Mouse (Mus musculus) forebrain, embryonic 14.5 days (tissue): ENCODE data around the gene Gm9837. TPM values are rescaled to one million over a fixed set of nuclear protein-coding genes. Genes with fewer than 3 reads are reported as not detected.

Source experiments
- ATAC-seq: fragments of 200-750 bp; cut with Nextera tagmentation; 2 replicates; pipeline ENCODE4 v1.8.0; 2017; ENCODE audit warnings: mild to moderate bottlenecking, moderate library complexity
- DNase-seq: peaks from one replicate; pipeline ENCODE4 v3.0.0-alpha.2; 2015; ENCODE audit warnings: low spot score
- H3K27ac ChIP-seq: fragments of 300-500 bp; sonication (generic); 2 replicates; pipeline ENCODE4 v1.5.1; 2014; ENCODE audit warnings: low read depth, mild to moderate bottlenecking, control low read depth, low read length, moderate library complexity
- H3K27me3 ChIP-seq: fragments of 300-500 bp; sonication (generic); replicated peaks from 2 replicates; pipeline ENCODE4 v1.6.1; 2014; ENCODE audit warnings: low read length, control low read depth, mixed read lengths; ENCODE audit not compliant: control insufficient read depth, insufficient read depth
- H3K36me3 ChIP-seq: fragments of 300-500 bp; sonication (generic); 2 replicates; pipeline ENCODE4 v1.6.1; 2014; ENCODE audit warnings: low read length, control low read depth; ENCODE audit not compliant: control insufficient read depth, insufficient read depth
- H3K4me1 ChIP-seq: fragments of 300-500 bp; sonication (generic); 2 replicates; pipeline ENCODE4 v1.6.1; 2014; ENCODE audit warnings: antibody characterized with exemption, low read length, control low read depth; ENCODE audit not compliant: control insufficient read depth, insufficient read depth
- H3K4me2 ChIP-seq: fragments of 300-500 bp; sonication (generic); 2 replicates; pipeline ENCODE4 v1.6.1; 2014; ENCODE audit warnings: mild to moderate bottlenecking, control low read depth, low read length
- H3K4me3 ChIP-seq: fragments of 300-500 bp; sonication (generic); 2 replicates; pipeline ENCODE4 v1.5.1; 2014; ENCODE audit warnings: low read depth, low read length, control low read depth
- H3K9ac ChIP-seq: fragments of 300-500 bp; sonication (generic); 2 replicates; pipeline ENCODE4 v1.6.1; 2014; ENCODE audit warnings: mild to moderate bottlenecking, low read length, control low read depth, moderate library complexity
- H3K9me3 ChIP-seq: fragments of 300-500 bp; sonication (generic); replicated peaks from 2 replicates; pipeline ENCODE4 v1.6.1; 2016; ENCODE audit warnings: low read length, control low read depth, mixed read lengths; ENCODE audit not compliant: control insufficient read depth
- WGBS: fragments of 180-500 bp; shearing (Covaris S2); extraction: QIAGEN DNeasy Blood & Tissue Kit; methylation state at CpG from one replicate; pipeline ENCODE4 v1.1.7; 2014; 5-methylcytosine and 5-hydroxymethylcytosine counted together
- polyA plus RNA-seq: library from polyadenylated mRNA; unstranded; fragments of >200 nt; fragmentation: Nextera tagmentation; extraction: Ambion mirVana; gene quantifications from 2 replicates; pipeline ENCODE4 v1.2.1, GENCODE M21; 2014

The Gm9837 gene
- polyA plus RNA-seq, 1 experiment from 2014 or later = not detected

- Histone ChIP-seq H3K9ac (no peak overlapping the region), H3K4me2 (no peak overlapping the region), H3K36me3 (no peaks in the 10 kb centered on the region), H3K4me1 (peaks cover 11% of the 10 kb centered on the region; the same call in 1 of the 2 replicates), H3K27me3 (0 out of 2 replicates have a peak, but pooled peaks cover under 1% of the 10 kb centered on the region), H3K4me3 (no peak overlapping the region), H3K9me3 (no peaks in the 10 kb centered on the region), H3K27ac (no peak overlapping the region)
- WGBS = 2% methylated on average over 8 of the region's 8 CpGs
- ATAC-seq = 0 out of 2 replicates have a peak, but pooled peaks have one; percentile 35
- peak; percentile 68 for DNase-seq
These were observed 21.7 kb upstream of the Gm9837 start for GRCm38 (mm10) chr11:53491954-53492401.

- H3K4me2 ChIP-seq = no peak overlapping the region
- no peaks in the 10 kb centered on the region for H3K36me3 ChIP-seq
- no peak overlapping the region for H3K4me3 ChIP-seq
- ATAC-seq (no peak), DNase-seq (no peak)
- no peak overlapping the region for H3K27ac ChIP-seq
- H3K9me3 ChIP-seq = no peaks in the 10 kb centered on the region
- 68% methylated on average over 9 of the region's 9 CpGs for WGBS
- H3K4me1 ChIP-seq = 0 out of 2 replicates have a peak, but pooled peaks cover 3% of the 10 kb centered on the region
- H3K27me3 ChIP-seq = 0 out of 2 replicates have a peak, but pooled peaks cover 2% of the 10 kb centered on the region
- no peak overlapping the region for H3K9ac ChIP-seq
These were observed 19.1 kb upstream of the Gm9837 start for GRCm38 (mm10) chr11:53489421-53489820.

GRCm38 (mm10) chr11:53489007-53489406, 18.7 kb upstream of the Gm9837 start:
- WGBS = 91% methylated on average over 5 of the region's 5 CpGs
- H3K36me3 ChIP-seq = no peaks in the 10 kb centered on the region
- H3K27me3 ChIP-seq = 0 out of 2 replicates have a peak, but pooled peaks cover 2% of the 10 kb centered on the region
- no peaks in the 10 kb centered on the region for H3K9me3 ChIP-seq
- no peak overlapping the region for H3K27ac ChIP-seq
- H3K4me1 ChIP-seq = 0 out of 2 replicates have a peak, but pooled peaks cover 3% of the 10 kb centered on the region
- ATAC-seq (no peak), DNase-seq (no peak)
- H3K4me2 ChIP-seq = no peak overlapping the region
- H3K9ac ChIP-seq = no peak overlapping the region
- no peak overlapping the region for H3K4me3 ChIP-seq

GRCm38 (mm10) chr11:53486822-53487594, 16.7 kb upstream of the Gm9837 start:
- Histone ChIP-seq H3K4me3 (peak overlapping the region; percentile 10; the same call in 1 of the 2 replicates), H3K4me1 (0 out of 2 replicates have a peak, but pooled peaks cover 2% of the 10 kb centered on the region), H3K4me2 (peak overlapping the region; percentile 40), H3K36me3 (no peaks in the 10 kb centered on the region), H3K9me3 (no peaks in the 10 kb centered on the region), H3K9ac (peak overlapping the region; percentile 25; the same call in 1 of the 2 replicates), H3K27me3 (peaks cover 2% of the 10 kb centered on the region; the same call in 1 of the 2 replicates), H3K27ac (no peak overlapping the region)
- DNase-seq (no peak), ATAC-seq (no peak)
- 14% methylated on average over 27 of the region's 27 CpGs for WGBS

- Histone ChIP-seq H3K4me1 (no peaks in the 10 kb centered on the region), H3K4me3 (no peak overlapping the region), H3K9ac (no peak overlapping the region), H3K27ac (no peak overlapping the region), H3K9me3 (no peaks in the 10 kb centered on the region), H3K27me3 (peaks cover 5% of the 10 kb centered on the region), H3K4me2 (no peak overlapping the region), H3K36me3 (no peaks in the 10 kb centered on the region)
- no peak for DNase-seq
- 72% methylated on average over 3 of the region's 3 CpGs for WGBS
- no peak for ATAC-seq
These were observed 16.1 kb upstream of the Gm9837 start for GRCm38 (mm10) chr11:53486351-53486750.

- Histone ChIP-seq H3K9ac (no peak overlapping the region), H3K27ac (no peak overlapping the region), H3K4me3 (no peak overlapping the region), H3K9me3 (no peaks in the 10 kb centered on the region), H3K4me1 (no peaks in the 10 kb centered on the region), H3K27me3 (peaks cover 10% of the 10 kb centered on the region), H3K4me2 (no peak overlapping the region), H3K36me3 (no peaks in the 10 kb centered on the region)
- 41% methylated on average over 3 of the region's 3 CpGs for WGBS
- ATAC-seq (no peak), DNase-seq (no peak)
These were observed 15.4 kb upstream of the Gm9837 start for GRCm38 (mm10) chr11:53485719-53486118.

- Histone ChIP-seq H3K27ac (no peak overlapping the region), H3K4me3 (no peak overlapping the region), H3K36me3 (no peaks in the 10 kb centered on the region), H3K4me1 (peaks cover 4% of the 10 kb centered on the region; the same call in 1 of the 2 replicates), H3K27me3 (peaks cover 31% of the 10 kb centered on the region), H3K9me3 (0 out of 2 replicates have a peak, but pooled peaks cover 2% of the 10 kb centered on the region), H3K4me2 (no peak overlapping the region), H3K9ac (no peak overlapping the region)
- ATAC-seq = no peak
- 79% methylated on average over 9 of the region's 9 CpGs for WGBS
- DNase-seq = no peak
These were observed 13.0 kb upstream of the Gm9837 start for GRCm38 (mm10) chr11:53483159-53483891.

- Histone ChIP-seq H3K4me1 (peaks cover 4% of the 10 kb centered on the region; the same call in 1 of the 2 replicates), H3K27ac (no peak overlapping the region), H3K27me3 (peaks cover 36% of the 10 kb centered on the region), H3K4me2 (no peak overlapping the region), H3K4me3 (no peak overlapping the region), H3K9ac (no peak overlapping the region), H3K36me3 (no peaks in the 10 kb centered on the region), H3K9me3 (0 out of 2 replicates have a peak, but pooled peaks cover 2% of the 10 kb centered on the region)
- WGBS = 78% methylated on average over 4 of the region's 4 CpGs
- DNase-seq (no peak), ATAC-seq (no peak)
These were observed 10.9 kb upstream of the Gm9837 start for GRCm38 (mm10) chr11:53481088-53481730.
